Mouse (Mus musculus) mature B cell (primary cell): Measurements from ENCODE around the gene Stn1.

Experiments used
- in situ Hi-C: fragments of 300-500 bp; cut with MboI; formaldehyde crosslinking; loops from 2 replicates; pipeline ENCODE4 v1.14.3; 2019

Gene Stn1

GRCm38 (mm10) chr19:47483346-47483745 lies 54.0 kb downstream of the Stn1 start:
- in situ Hi-C loops = no loop called here

DNA sequence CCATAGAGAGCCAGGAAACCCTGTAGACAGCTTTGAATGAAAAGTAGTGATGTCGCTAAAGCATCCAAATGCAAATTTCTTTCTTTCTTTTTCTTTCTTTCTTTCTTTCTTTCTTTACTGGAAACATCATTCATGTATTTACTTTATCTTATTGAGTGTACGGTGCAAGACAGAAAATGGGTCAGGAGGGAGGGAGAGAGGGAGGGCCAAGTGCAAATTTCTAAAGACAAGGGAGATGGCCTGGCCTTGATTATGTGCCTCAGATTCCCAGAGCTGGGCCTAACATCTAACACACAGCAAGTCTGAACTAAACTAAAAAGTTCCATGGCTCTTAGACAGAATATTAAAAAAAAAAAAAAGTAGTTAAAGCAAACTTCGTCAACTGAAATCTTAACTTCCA lies 63.9 kb downstream of the Stn1 start:
- in situ Hi-C loops = no loop called here

DNA sequence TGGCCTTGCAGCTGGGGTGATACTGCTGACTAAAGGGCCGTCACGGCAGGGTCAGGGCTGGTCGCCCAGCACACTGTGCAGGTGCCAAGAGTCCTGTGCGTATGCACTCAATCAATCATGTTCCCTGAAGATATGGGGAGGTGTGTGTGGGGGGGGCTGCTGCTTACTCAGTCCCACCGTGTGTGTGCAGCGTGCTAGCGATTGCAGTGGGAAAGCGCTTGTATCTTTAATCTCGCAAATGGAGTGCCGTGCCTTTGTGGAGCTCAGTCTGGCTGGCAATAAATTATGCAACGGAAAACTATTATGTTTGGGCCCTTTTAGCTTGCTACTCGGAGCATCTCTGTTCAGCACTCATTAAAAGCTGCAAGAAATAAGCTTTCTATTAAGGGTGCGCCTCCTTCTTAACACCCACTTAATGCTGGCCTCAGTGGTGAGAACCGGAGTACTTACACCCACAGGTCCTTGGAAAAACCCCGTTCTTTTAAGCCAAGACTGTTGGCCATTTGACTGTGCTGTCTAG lies 64.4 kb downstream of the Stn1 start:
- in situ Hi-C loops = no loop called here

DNA sequence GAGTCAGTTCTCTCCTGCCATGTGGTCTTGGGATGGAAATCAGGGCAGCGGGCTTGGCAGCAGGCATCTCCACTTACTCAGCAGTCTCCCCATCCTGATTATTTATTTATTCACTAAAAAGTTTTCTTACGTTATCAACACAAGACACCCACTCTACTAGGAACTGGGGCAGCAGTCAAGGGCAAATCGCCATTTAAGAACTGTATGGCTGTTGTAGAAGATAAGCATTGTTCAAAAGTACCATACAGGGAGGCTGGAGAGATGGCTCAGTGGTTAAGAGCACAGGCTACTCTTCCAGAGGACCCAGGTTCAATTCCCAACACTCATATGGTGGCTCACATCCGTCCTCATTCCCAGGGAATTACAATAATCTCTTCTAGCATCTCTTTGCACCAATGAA lies 65.5 kb downstream of the Stn1 start:
- in situ Hi-C loops = no loop called here

DNA sequence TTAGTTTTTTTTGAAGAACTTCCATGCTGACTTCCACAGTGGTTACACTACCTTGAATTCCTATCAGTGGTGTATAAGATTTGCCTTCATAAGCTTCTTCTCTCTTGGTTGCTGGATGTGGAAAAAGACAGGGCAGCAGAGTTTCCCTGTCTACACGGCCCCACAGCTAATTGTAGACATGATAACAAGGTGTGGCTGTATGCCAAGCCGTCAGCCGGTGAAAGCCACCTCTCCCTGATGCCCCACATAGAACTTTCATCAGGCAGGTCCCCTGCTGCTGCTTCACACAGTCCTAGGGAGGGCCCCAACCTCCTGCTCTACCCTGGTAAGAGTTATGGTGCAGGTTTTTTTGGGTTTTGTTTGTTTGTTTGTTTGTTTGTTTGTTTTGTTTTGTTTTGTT lies 68.6 kb downstream of the Stn1 start:
- in situ Hi-C loops = loop anchor here (5.0 kb wide), 1 partner anchor 111 kb away; no protein-coding TSS in a partner anchor

GRCm38 (mm10) chr19:47466775-47467174 lies 70.5 kb downstream of the Stn1 start:
- in situ Hi-C loops = loop anchor here (5.0 kb wide), 1 partner anchor 109 kb away; no protein-coding TSS in a partner anchor

GRCm38 (mm10) chr19:47465467-47465866 lies 71.8 kb downstream of the Stn1 start:
- in situ Hi-C loops = loop anchor here (5.0 kb wide), 1 partner anchor 108 kb away; no protein-coding TSS in a partner anchor

DNA sequence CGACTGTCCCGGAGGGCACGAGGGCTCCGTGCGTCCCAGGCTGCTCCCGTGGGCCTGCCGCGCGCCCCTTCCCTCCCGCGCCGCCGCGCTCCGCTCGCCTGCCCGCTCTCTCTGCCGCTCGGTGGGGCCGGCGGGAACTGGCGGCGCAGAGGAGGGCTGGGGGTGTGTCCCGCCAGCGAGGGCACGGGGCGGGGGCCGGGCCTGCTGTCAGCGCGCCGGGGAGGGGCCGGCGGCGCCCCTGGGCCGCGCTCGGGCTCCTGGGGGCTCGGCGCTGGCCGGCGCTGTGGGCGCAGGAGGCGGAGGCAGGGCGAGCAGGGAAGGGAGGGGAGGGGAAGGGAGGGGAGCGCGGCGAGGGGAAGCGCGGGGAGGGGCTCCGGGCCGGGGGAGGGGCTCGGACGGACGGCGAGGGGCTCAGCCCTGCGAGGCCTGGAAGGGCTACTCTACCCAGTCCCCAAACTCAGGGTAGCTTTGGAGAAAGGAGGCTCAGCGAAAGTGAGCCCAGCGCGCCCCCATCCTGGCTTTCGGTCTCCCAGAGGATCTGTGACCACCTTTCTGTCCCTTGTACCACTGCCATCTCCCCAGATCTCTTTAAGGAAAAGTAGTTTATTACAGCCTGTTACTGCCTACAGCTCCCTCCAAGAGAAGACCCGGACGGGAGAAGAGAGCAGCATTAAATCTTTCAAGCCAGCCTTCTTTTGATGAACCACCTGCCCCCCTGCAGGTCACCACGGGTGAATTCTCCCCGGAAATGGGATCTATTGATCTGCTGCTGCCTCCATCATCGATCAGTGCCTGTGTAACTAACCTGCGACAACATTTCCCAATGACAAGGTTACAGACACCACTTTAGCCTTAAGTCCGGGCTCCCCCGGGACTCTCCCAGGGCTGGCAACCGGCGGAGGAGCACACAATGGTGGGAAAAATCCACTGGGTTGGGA lies 72.7 kb downstream of the Stn1 start, which contains the start of gene Sh3pxd2a:
Sh3pxd2a (minus strand) TSS at position 98 of the 938 bp plus-strand sequence.
- in situ Hi-C loops = loop anchor here (5.0 kb wide), 1 partner anchor 107 kb away; no protein-coding TSS in a partner anchor

- in situ Hi-C loops = no loop called here
Measured at GRCm38 (mm10) chr19:47463636-47464303, 73.5 kb downstream of the Stn1 start.

- in situ Hi-C loops = no loop called here
Measured at GRCm38 (mm10) chr19:47463206-47463605, 74.1 kb downstream of the Stn1 start.

- in situ Hi-C loops = no loop called here
Measured at GRCm38 (mm10) chr19:47462725-47463124, 74.6 kb downstream of the Stn1 start.

GRCm38 (mm10) chr19:47461838-47462237 lies 75.5 kb downstream of the Stn1 start:
- in situ Hi-C loops = no loop called here

DNA sequence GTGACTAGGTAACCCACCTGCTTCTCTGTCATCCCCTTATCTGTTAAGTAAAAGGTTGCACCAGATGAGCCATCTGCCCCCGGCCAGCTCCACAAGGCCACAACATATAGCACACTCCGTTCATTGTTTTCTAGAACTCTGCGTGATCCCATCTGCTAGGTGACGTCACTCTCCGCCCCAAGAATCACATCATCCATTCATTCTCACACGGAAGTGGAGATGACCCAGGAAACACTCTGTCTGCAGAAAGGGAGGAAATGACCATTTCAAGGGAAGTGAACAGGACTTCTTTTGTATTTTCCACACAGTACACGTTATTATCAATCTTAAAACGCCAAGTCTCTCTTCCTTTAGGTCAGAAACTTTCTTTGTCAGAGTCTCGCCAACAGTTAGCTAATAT lies 75.9 kb downstream of the Stn1 start:
- in situ Hi-C loops = no loop called here

- in situ Hi-C loops = no loop called here
Measured at GRCm38 (mm10) chr19:47460120-47460960, 77.0 kb downstream of the Stn1 start.

DNA sequence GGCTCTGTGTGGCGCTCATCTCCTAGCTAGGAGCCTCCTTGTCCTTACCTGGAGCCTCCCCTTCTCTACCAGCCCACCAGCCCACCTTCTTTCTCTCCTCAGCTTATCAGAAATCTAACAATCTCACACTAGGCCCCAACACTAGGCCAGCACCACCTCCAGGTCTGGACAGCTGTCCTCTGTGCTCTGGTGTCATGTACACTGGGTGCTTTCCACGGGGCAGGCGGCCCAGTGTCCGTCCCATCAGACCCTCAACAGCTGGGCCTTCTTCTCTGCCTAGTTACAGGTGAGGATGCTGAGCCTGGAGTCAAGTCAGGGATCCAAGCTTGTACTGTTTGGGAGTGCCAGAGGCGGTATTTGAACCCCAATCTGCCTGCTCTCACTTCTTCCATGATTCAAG lies 78.1 kb downstream of the Stn1 start:
- in situ Hi-C loops = no loop called here

DNA sequence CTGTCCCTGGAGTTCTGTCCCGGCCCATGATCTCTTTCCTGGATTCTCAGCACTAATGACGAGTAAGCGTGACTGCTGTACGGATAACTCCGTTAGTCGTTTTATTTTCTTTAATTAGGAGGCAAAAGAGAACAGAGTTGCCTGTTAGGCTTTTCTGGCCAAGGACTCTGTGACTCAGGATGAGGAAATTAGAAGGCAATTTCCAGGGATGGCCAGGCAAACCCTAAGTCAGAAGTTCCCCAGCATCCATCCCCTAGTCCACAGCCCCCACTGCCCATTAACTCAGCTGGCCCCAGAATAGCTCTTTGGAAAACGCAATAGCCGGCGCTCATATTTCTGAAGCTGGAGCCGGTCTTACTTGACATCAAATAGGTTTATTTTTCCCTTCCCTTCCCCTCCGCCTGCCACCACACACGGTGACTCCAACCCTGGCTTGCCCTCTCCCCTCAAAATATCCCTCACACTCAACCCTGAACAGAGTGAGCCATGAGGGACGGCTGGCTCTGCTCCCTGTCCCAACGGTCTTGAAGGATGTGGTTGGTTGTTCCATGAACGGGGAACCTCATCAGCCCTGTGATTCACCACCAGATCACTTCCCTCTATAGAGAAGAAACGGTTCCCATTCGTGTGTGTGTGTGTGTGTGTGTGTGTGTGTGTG lies 78.7 kb downstream of the Stn1 start:
- in situ Hi-C loops = no loop called here

GRCm38 (mm10) chr19:47457711-47458503 lies 79.4 kb downstream of the Stn1 start:
- in situ Hi-C loops = no loop called here

DNA sequence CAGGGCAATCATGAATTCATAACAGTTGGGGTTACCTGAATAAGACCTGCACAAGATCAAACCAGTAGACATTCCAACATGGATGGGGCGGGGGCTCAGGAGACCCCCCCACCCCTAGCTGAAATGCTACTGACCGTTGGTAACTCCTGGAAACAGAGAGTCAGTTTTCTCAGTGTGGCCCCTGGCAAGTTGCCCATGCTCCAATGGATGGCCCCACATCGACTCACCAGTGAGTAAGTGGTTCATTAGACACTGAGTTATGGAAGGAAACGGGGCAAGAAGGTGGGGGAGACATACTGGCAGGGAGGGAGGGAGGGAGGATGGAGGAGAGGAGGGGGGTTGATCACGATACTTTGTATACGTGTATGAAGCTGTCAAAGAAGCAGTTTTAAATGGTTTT lies 81.3 kb downstream of the Stn1 start:
- in situ Hi-C loops = no loop called here

DNA sequence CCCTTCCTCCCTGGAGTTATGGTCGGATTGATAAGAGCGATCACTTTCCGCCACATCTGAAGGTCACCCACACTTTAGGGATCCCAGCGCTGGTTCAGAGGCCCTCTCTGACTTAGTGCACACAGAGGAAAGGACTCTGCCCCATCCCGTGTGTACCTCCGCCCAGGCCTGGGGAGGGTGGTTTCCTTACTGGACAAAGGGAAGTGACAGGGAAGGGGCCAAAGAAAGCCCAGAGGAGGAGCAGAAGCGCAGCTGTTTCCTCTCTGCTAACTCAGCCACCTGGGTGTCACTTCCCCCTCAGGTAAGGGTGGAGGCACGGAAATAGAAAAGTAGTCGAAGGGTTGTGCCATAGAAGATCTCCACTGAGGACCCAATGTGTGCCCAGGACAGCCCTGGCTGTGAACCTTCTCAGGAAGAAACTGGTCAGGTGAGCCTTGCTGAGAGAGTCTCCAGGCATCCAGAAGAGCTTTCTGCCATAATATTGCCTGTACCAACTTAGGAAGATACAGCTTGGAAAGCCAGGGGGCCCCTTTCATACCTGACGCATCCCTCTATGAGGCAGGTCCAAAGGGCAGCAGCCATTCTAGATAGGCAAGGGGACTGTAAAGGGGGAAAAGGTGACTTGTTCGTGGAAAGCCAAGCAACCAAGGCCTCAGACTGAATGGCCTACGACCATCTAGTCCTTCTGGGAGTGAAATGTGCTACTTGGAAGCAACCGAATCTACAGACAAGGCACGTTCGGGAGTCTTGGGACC lies 82.1 kb downstream of the Stn1 start:
- in situ Hi-C loops = no loop called here
